Mouse (Mus musculus) testis, adult 2 months (tissue): ENCODE results near the gene Celsr1.

Experiments used
- CTCF ChIP-seq: fragments of 200-500 bp; IDR thresholded peaks from 2 replicates; pipeline ENCODE4 v1.5.1; 2012; ENCODE audit warnings: low read depth, mild to moderate bottlenecking, inconsistent platforms, low read length, moderate library complexity; ENCODE audit not compliant: control insufficient read depth, insufficient read depth, insufficient replicate concordance
- POLR2A ChIP-seq: fragments of 200-500 bp; IDR thresholded peaks from 2 replicates; pipeline ENCODE4 v1.6.1; 2012; ENCODE audit warnings: low read depth, mild to moderate bottlenecking, inconsistent platforms, low read length, moderate library complexity; ENCODE audit not compliant: control insufficient read depth

GRCm38 (mm10) chr15:86067581-86067910 is 34.0 kb upstream of the Celsr1 start:
- no peak for TF ChIP-seq CTCF
- TF ChIP-seq POLR2A = no peak
